Mouse (Mus musculus): ENCODE measurements at regions not wholly inside any gene's neighbourhood (a gene's known extent, or its start where the extent isn't known, plus 50 kb on each side); places are given as distances from the start of the nearest gene placed in this dataset.
A peak's percentile ranks its signal among the peaks of the same experiment; 100 is the strongest.

DNA sequence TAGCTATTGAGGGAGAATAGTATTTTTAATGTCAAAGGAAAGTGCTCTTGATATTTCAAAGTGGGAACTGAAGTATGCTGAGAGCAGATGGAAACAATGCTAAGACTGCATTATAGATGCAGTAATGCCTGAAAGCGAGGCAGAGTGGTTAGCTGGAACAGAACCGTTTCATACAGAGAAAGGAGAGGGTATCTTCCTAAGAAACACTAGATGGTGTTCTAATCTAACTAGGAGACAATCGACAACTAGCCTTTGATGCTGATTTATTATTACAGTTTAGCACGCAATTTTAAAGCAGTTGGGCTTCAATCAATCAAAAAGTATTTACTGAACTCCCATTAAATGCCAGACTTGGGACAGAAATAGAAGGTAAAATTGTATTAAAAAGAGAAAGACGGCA, 92.3 kb upstream of the Prdx4 start:
- peak; percentile 20 for TF ChIP-seq CTCF (IDR thresholded peaks at IDR 0.05)
- intact Hi-C loops (cut with DNase I) = loop anchor here (10.0 kb wide), 1 partner anchor 192 kb away; the partner anchor contains the start of genes Gm15155 and Ptchd1

More for the DNA sequence above, 92.3 kb upstream of the Prdx4 start:
- H3K27ac ChIP-seq = no peak overlapping the region
- H3K4me3 ChIP-seq = no peak overlapping the region
- no peak for DNase-seq (ENCODE audit: extremely low spot score in 1 of 2, low spot score in 2 of 2)

Data from left cerebral cortex, adult 2 months (tissue).